Mouse (Mus musculus) bone marrow, adult 2 months (tissue): ENCODE results near the gene Trappc5.

Experiments
- CTCF ChIP-seq: fragments of 200-500 bp; IDR thresholded peaks from 2 replicates; pipeline ENCODE4 v1.5.1; 2011; ENCODE audit warnings: low read length, control low read depth; ENCODE audit not compliant: control insufficient read depth, insufficient read depth
- POLR2A ChIP-seq: fragments of 200-500 bp; IDR thresholded peaks from 2 replicates; pipeline ENCODE4 v1.6.1; 2011; ENCODE audit warnings: low read depth, mild to moderate bottlenecking, control low read depth, low read length, borderline replicate concordance; ENCODE audit not compliant: control insufficient read depth

DNA sequence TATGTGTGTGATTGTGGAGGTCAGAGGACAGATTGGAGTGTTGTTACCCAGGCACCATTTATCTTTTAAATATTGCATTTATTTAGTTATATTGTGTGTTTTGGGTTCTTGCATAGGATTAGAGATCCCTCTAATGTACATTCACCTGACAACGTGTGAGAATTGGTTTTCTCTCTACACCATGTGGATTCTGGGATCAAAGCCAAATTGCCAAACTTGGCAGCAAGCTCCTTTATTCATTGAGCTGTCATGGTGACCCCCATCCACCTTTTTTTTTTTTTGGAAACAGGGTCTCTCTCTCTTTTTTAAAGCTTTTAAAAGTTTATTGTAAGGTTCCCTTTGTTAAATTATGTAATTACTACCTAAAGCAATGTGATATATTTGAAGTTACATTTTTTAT lies 44.9 kb downstream of the Trappc5 start:
- TF ChIP-seq POLR2A (no peak), CTCF (no peak)
